8 mouse cellular contexts compared by ENCODE assay signal in genomic region chrX:36744735-36745134, GRCm38 (mm10). TPM values are rescaled to one million over a fixed set of nuclear protein-coding genes. Genes with fewer than 3 reads are reported as not detected.
DNase-seq lines count a peak whose midpoint lies in the region; ATAC-seq and TF ChIP-seq lines count a peak whose summit lies in the region.

No protein-coding gene starts in this region.

- H3K9me3 ChIP-seq in hindbrain, postnatal 0 days (ENCODE audit: low read length), result no peaks in the 10 kb centered on the region
- H3K9me3 ChIP-seq in hindbrain, embryonic 16.5 days (ENCODE audit: control insufficient read depth, low read length), result no peaks in the 10 kb centered on the region
- H3K9me3 ChIP-seq in CH12.LX (replicated peaks; ENCODE audit: low read length), result no peaks in the 10 kb centered on the region

- WGBS in hindbrain, postnatal 0 days, result 67% methylated on average over 7 of the region's 7 CpGs
- WGBS in hindbrain, embryonic 16.5 days, result 67% methylated on average over 7 of the region's 7 CpGs

- dilution Hi-C loops in CH12.LX (cut with MboI; ENCODE audit: extremely low pct_ligation_motif_present, extremely low pct_unique_long_range_greater_than_20kb, low sequenced_read_pairs), result no loop called here

- no peaks in the 10 kb centered on the region for H3K4me1 ChIP-seq in hindbrain, postnatal 0 days (ENCODE audit: insufficient read depth, low read length)
- H3K4me1 ChIP-seq in hindbrain, embryonic 16.5 days (ENCODE audit: control insufficient read depth, insufficient read depth, low read depth, low read length), result no peaks in the 10 kb centered on the region
- H3K4me1 ChIP-seq in CH12.LX (ENCODE audit: control insufficient read depth in 1 of 2, insufficient read depth in 2 of 2), result peaks cover 0 to 11% of the 10 kb centered on the region in 2 experiments; a peak in 1 of 4 replicates

- no peaks in the 10 kb centered on the region for H3K36me3 ChIP-seq in hindbrain, postnatal 0 days (ENCODE audit: insufficient read depth, low read length)
- no peaks in the 10 kb centered on the region for H3K36me3 ChIP-seq in hindbrain, embryonic 16.5 days (ENCODE audit: control insufficient read depth, insufficient read depth, low read length)
- no peaks in the 10 kb centered on the region for H3K36me3 ChIP-seq in CH12.LX (replicated peaks in 1 of 2; ENCODE audit: control insufficient read depth in 1 of 2, insufficient read depth in 1 of 2, low read length in 1 of 2)

- in situ Hi-C loops in CH12.LX (cut with MboI; ENCODE audit: low pct_ligation_motif_present, low pct_unique_long_range_greater_than_20kb, low sequenced_read_pairs), result loop anchor here (10.0 kb wide), 1 partner anchor 50 kb away; the partner anchor contains the start of gene Slc25a5

- no peaks in the 10 kb centered on the region for H3K79me2 ChIP-seq in CH12.LX (replicated peaks; ENCODE audit: control insufficient read depth, extremely low read depth, insufficient read depth, poor library complexity, severe bottlenecking)

- TF ChIP-seq POLR2A in CH12.LX (IDR thresholded peaks at IDR 0.05; ENCODE audit: low read depth, low read length), result peak; percentile 75

- TF ChIP-seq RAD21 in CH12.LX (IDR thresholded peaks at IDR 0.05; ENCODE audit: low read depth, low read length), result no peak; the same call in 1 of the 2 replicates

- H3K9ac ChIP-seq in hindbrain, postnatal 0 days (replicated peaks; ENCODE audit: low read length), result no peak overlapping the region
- no peak overlapping the region for H3K9ac ChIP-seq in hindbrain, embryonic 16.5 days (ENCODE audit: low read depth, low read length)
- no peak overlapping the region; the same call in 1 of the 2 replicates for H3K9ac ChIP-seq in CH12.LX (ENCODE audit: insufficient read depth, low read depth)

- H3K4me3 ChIP-seq in hindbrain, postnatal 0 days (ENCODE audit: low read length), result no peak overlapping the region
- no peak overlapping the region for H3K4me3 ChIP-seq in hindbrain, embryonic 16.5 days (ENCODE audit: low read length)
- H3K4me3 ChIP-seq in CH12.LX (replicated peaks in 1 of 3; ENCODE audit: low read depth in 2 of 3, low read length in 2 of 3, poor library complexity in 1 of 3), result peak overlapping the region; percentile 10 to 59 (median 48)
- no peak overlapping the region for H3K4me3 ChIP-seq in layer of hippocampus, adult 2 months

- ATAC-seq in hindbrain, postnatal 0 days, result no peak
- no peak for ATAC-seq in hindbrain, embryonic 16.5 days

- H3K4me2 ChIP-seq in hindbrain, postnatal 0 days (ENCODE audit: low read depth, low read length), result no peak overlapping the region
- no peak overlapping the region for H3K4me2 ChIP-seq in hindbrain, embryonic 16.5 days (ENCODE audit: low read length)
- peak overlapping the region; percentile 84 for H3K4me2 ChIP-seq in CH12.LX (ENCODE audit: insufficient read depth, low read depth, poor library complexity, severe bottlenecking)

- no peak for TF ChIP-seq EP300 in CH12.LX (IDR thresholded peaks at IDR 0.05; ENCODE audit: low read length)

- H3K27me3 ChIP-seq in hindbrain, postnatal 0 days (ENCODE audit: insufficient read depth, low read length), result no peaks in the 10 kb centered on the region
- no peaks in the 10 kb centered on the region for H3K27me3 ChIP-seq in hindbrain, embryonic 16.5 days (replicated peaks; ENCODE audit: control insufficient read depth, insufficient read depth, low read length)
- H3K27me3 ChIP-seq in CH12.LX (replicated peaks), result no peaks in the 10 kb centered on the region

- H3K27ac ChIP-seq in hindbrain, postnatal 0 days, result no peak overlapping the region
- H3K27ac ChIP-seq in hindbrain, embryonic 16.5 days (ENCODE audit: low read depth, low read length), result no peak overlapping the region
- H3K27ac ChIP-seq in CH12.LX (ENCODE audit: insufficient read depth, low read depth), result peak overlapping the region; percentile 86
- no peak overlapping the region for H3K27ac ChIP-seq in layer of hippocampus, adult 2 months

- no peak for TF ChIP-seq CTCF in hindbrain, postnatal 0 days (IDR thresholded peaks at IDR 0.05; ENCODE audit: low read depth)
- peak in 1 of 2 experiments; percentile 6; a peak in 1 of 4 replicates for TF ChIP-seq CTCF in CH12.LX (conservative IDR thresholded peaks at IDR 0.05 in 1 of 2, IDR thresholded peaks at IDR 0.05 in 1 of 2; ENCODE audit: low read depth in 2 of 2, low read length in 2 of 2)
- TF ChIP-seq CTCF in layer of hippocampus, adult 2 months (conservative IDR thresholded peaks at IDR 0.05), result no peak

- DNase-seq in hindbrain, postnatal 0 days (ENCODE audit: low spot score), result peak; percentile 44
- peak; percentile 78 for DNase-seq in CH12.LX (ENCODE audit: extremely low read depth)
- peak; percentile 30 for DNase-seq in c-Kit-positive CD71-negative TER-119-negative erythroid progenitor cells, embryonic 14.5 days (ENCODE audit: low read depth)
- DNase-seq in kidney, postnatal 14 days, result peak; percentile 17
- peak; percentile 41 to 57 for DNase-seq in right cerebral cortex, adult 2 months (ENCODE audit: low spot score in 2 of 2)
- DNase-seq in layer of hippocampus, adult 2 months (ENCODE audit: low spot score in 2 of 2), result no peak
- no peak for DNase-seq in urinary bladder, postnatal 25 days (ENCODE audit: low spot score)

TF ChIP-seq in CH12.LX, 34 proteins besides CTCF, POLR2A, EP300 and RAD21:
- TF ChIP-seq MEF2A (IDR thresholded peaks at IDR 0.05; ENCODE audit: borderline replicate concordance, low read depth, low read length) (peak; percentile 30; the same call in 1 of the 2 replicates), ZMIZ1 (IDR thresholded peaks at IDR 0.05; ENCODE audit: low read depth, low read length) (0 out of 2 replicates have a peak, but pooled peaks have one; percentile 45), CHD1 (IDR thresholded peaks at IDR 0.05; ENCODE audit: low read depth, low read length) (no peak), ELF1 (IDR thresholded peaks at IDR 0.05; ENCODE audit: low read depth, low read length) (peak; percentile 56; the same call in 1 of the 2 replicates), POLR2AphosphoS2 (IDR thresholded peaks at IDR 0.05; ENCODE audit: low read depth, low read length) (0 out of 2 replicates have a peak, but pooled peaks have one; percentile 49), NELFE (IDR thresholded peaks at IDR 0.05; ENCODE audit: low read depth, low read length) (peak; percentile 60; the same call in 1 of the 2 replicates), TBP (conservative IDR thresholded peaks at IDR 0.05; ENCODE audit: low read depth, low read length) (peak; percentile 86), MYC (IDR thresholded peaks at IDR 0.05; ENCODE audit: low read depth, low read length) (no peak), TCF12 (IDR thresholded peaks at IDR 0.05; ENCODE audit: low read depth, low read length) (peak; percentile 44; the same call in 1 of the 2 replicates), ZNF384 (IDR thresholded peaks at IDR 0.05; ENCODE audit: low read depth, low read length) (no peak), GABPA (IDR thresholded peaks at IDR 0.05; ENCODE audit: insufficient replicate concordance, low read depth, low read length) (no peak)

RNA-seq across cellular contexts. Expression of gene Slc25a43, which starts 1.3 kb away (rescaled TPM):
- 0.83 and 1.8 TPM in 2 replicates for total RNA-seq in hindbrain, postnatal 0 days (2014; rRNA removed)
- 0.86 and 0.90 TPM in 2 replicates for polyA plus RNA-seq in hindbrain, postnatal 0 days (2015; fragmentation: Nextera tagmentation; extraction: Ambion mirVana)
- 0.77 and 0.81 TPM in 2 replicates for polyA plus RNA-seq in hindbrain, embryonic 16.5 days (2015; fragmentation: Nextera tagmentation; extraction: Ambion mirVana)
- 1.2 and 1.7 TPM in 2 replicates for total RNA-seq in CH12.LX (2012; rRNA removed)
- total RNA-seq in CH12.LX (2014; rRNA removed), result 1.5 and 2.2 TPM in 2 replicates
- polyA plus RNA-seq in CH12.LX (2012; ENCODE audit: insufficient read length, low read depth), result 1.4 and 1.7 TPM in 2 replicates
- total RNA-seq in layer of hippocampus, adult 2 months (2021), result under 1 TPM in 1 of 2 experiments, not detected in 1; 0.44 TPM

RNA-seq across cellular contexts. Expression of gene Slc25a5, which starts 50.7 kb away (rescaled TPM):
- 494 and 546 TPM in 2 replicates for total RNA-seq in hindbrain, postnatal 0 days (2014; rRNA removed)
- polyA plus RNA-seq in hindbrain, postnatal 0 days (2015; fragmentation: Nextera tagmentation; extraction: Ambion mirVana), result 693 and 697 TPM in 2 replicates
- 543 and 586 TPM in 2 replicates for polyA plus RNA-seq in hindbrain, embryonic 16.5 days (2015; fragmentation: Nextera tagmentation; extraction: Ambion mirVana)
- total RNA-seq in CH12.LX (2012; rRNA removed), result 591 and 695 TPM in 2 replicates
- total RNA-seq in CH12.LX (2014; rRNA removed), result 1,083 and 1,177 TPM in 2 replicates
- 878 and 881 TPM in 2 replicates for polyA plus RNA-seq in CH12.LX (2012; ENCODE audit: insufficient read length, low read depth)
- total RNA-seq in layer of hippocampus, adult 2 months (2021), result 100 to 1,000 TPM; 325 to 333 TPM

Comparison
In these comparisons a context has a peak if more than half of its experiments do, and no peak if none do; other contexts are left out.
1. DNase-seq: peak in hindbrain, postnatal 0 days (single experiment), CH12.LX (single experiment), c-Kit-positive CD71-negative TER-119-negative erythroid progenitor cells, embryonic 14.5 days (single experiment), kidney, postnatal 14 days (single experiment) and right cerebral cortex, adult 2 months (2 of 2); none in layer of hippocampus, adult 2 months (0 of 2) and urinary bladder, postnatal 25 days (single experiment).
2. H3K4me3 ChIP-seq: peak in CH12.LX (3 of 3); none in hindbrain, postnatal 0 days (single experiment), hindbrain, embryonic 16.5 days (single experiment) and layer of hippocampus, adult 2 months (single experiment).